Mouse (Mus musculus) embryonic facial prominence, embryonic 13.5 days (tissue): ENCODE measurements around the gene Krtap10-10. TPM values are rescaled to one million over a fixed set of nuclear protein-coding genes. Genes with fewer than 3 reads are reported as not detected.

Source experiments
- ATAC-seq: fragments of 200-750 bp; cut with Nextera tagmentation; 2 replicates; pipeline ENCODE4 v1.8.0; 2017; ENCODE audit warnings: low read depth; ENCODE audit not compliant: insufficient number of reproducible peaks, insufficient read depth, low FRiP score, low TSS enrichment
- H3K27ac ChIP-seq: fragments of 300-500 bp; sonication (generic); 2 replicates; pipeline ENCODE4 v1.5.1; 2015; ENCODE audit warnings: moderate library complexity, mild to moderate bottlenecking, inconsistent platforms
- H3K27me3 ChIP-seq: fragments of 300-500 bp; sonication (generic); 2 replicates; pipeline ENCODE4 v1.6.1; 2015; ENCODE audit warnings: mild to moderate bottlenecking, inconsistent platforms
- H3K36me3 ChIP-seq: fragments of 300-500 bp; sonication (generic); 2 replicates; pipeline ENCODE4 v1.6.1; 2015; ENCODE audit warnings: mild to moderate bottlenecking, inconsistent platforms
- H3K4me1 ChIP-seq: fragments of 300-500 bp; sonication (generic); 2 replicates; pipeline ENCODE4 v1.6.1; 2015; ENCODE audit warnings: inconsistent platforms
- H3K4me2 ChIP-seq: fragments of 300-500 bp; sonication (generic); 2 replicates; pipeline ENCODE4 v1.6.1; 2015; ENCODE audit warnings: moderate library complexity, mild to moderate bottlenecking, inconsistent platforms
- H3K4me3 ChIP-seq: fragments of 300-500 bp; sonication (generic); 2 replicates; pipeline ENCODE4 v1.5.1; 2015; ENCODE audit warnings: mild to moderate bottlenecking, inconsistent platforms
- H3K9ac ChIP-seq: fragments of 300-500 bp; sonication (generic); 2 replicates; pipeline ENCODE4 v1.6.1; 2015; ENCODE audit warnings: mild to moderate bottlenecking, inconsistent platforms
- H3K9me3 ChIP-seq: fragments of 300-500 bp; sonication (generic); 2 replicates; pipeline ENCODE4 v1.6.1; 2016; ENCODE audit warnings: inconsistent platforms
- WGBS: fragments of 180-500 bp; shearing (Covaris S2); methylation state at CpG from one replicate; pipeline ENCODE4 v1.1.7; 2015; ENCODE audit warnings: mixed read lengths; 5-methylcytosine and 5-hydroxymethylcytosine counted together
- polyA plus RNA-seq: library from polyadenylated mRNA; unstranded; fragments of >200 nt; fragmentation: Nextera tagmentation; extraction: Ambion mirVana; gene quantifications from 2 replicates; pipeline ENCODE4 v1.2.1, GENCODE M21; 2015

Krtap10-10 gene
- polyA plus RNA-seq, 1 experiment from 2014 or later, result not detected

- Histone ChIP-seq H3K27me3 (0 out of 2 replicates have a peak, but pooled peaks cover 3% of the 10 kb centered on the region), H3K9ac (no peak overlapping the region), H3K4me1 (no peaks in the 10 kb centered on the region), H3K4me2 (no peak overlapping the region), H3K9me3 (no peaks in the 10 kb centered on the region), H3K36me3 (no peaks in the 10 kb centered on the region), H3K4me3 (no peak overlapping the region), H3K27ac (no peak overlapping the region)
- 93% methylated on average over 4 of the region's 4 CpGs for WGBS
- ATAC-seq, result peak; percentile 63
Observed at GRCm38 (mm10) chr10:77818523-77818922, 17.2 kb upstream of the Krtap10-10 start.

GRCm38 (mm10) chr10:77819203-77819602 lies 16.5 kb upstream of the Krtap10-10 start:
- Histone ChIP-seq H3K27ac (no peak overlapping the region), H3K9ac (no peak overlapping the region), H3K4me2 (no peak overlapping the region), H3K27me3 (no peaks in the 10 kb centered on the region), H3K9me3 (no peaks in the 10 kb centered on the region), H3K4me1 (no peaks in the 10 kb centered on the region), H3K36me3 (no peaks in the 10 kb centered on the region), H3K4me3 (no peak overlapping the region)
- no peak for ATAC-seq
- 29% methylated on average over 4 of the region's 4 CpGs for WGBS

- ATAC-seq, result no peak
- no peak within 1 kb of the TSS for H3K9ac ChIP-seq
- H3K4me1 ChIP-seq, result no peaks in the 10 kb centered on the region
- H3K27me3 ChIP-seq, result no peaks in the 10 kb centered on the region
- WGBS, result 71% methylated on average over 6 of the region's 6 CpGs
- no peaks in the 10 kb centered on the region for H3K9me3 ChIP-seq
- no peak within 1 kb of the TSS for H3K4me2 ChIP-seq
- no peaks in the 10 kb centered on the region for H3K36me3 ChIP-seq
- H3K27ac ChIP-seq, result no peak within 1 kb of the TSS
- no peak within 1 kb of the TSS for H3K4me3 ChIP-seq
Observed at GRCm38 (mm10) chr10:77826951-77827350, 8.8 kb upstream of the Krtap10-10 start, which contains the start of gene Krtap10-4. Krtap10-4 (minus strand) TSS chr10:77827095.

GRCm38 (mm10) chr10:77839006-77839405 lies 3.3 kb downstream of the Krtap10-10 start:
- Histone ChIP-seq H3K4me2 (no peak overlapping the region), H3K9me3 (peaks cover 9% of the 10 kb centered on the region; the same call in 1 of the 2 replicates), H3K4me1 (no peaks in the 10 kb centered on the region), H3K9ac (no peak overlapping the region), H3K27ac (no peak overlapping the region), H3K4me3 (no peak overlapping the region), H3K36me3 (no peaks in the 10 kb centered on the region), H3K27me3 (no peaks in the 10 kb centered on the region)
- 74% methylated on average over 6 of the region's 6 CpGs for WGBS
- ATAC-seq, result no peak

- no peak within 1 kb of the TSS for H3K4me3 ChIP-seq
- no peak within 1 kb of the TSS for H3K27ac ChIP-seq
- H3K9ac ChIP-seq, result no peak within 1 kb of the TSS
- ATAC-seq, result no peak
- H3K36me3 ChIP-seq, result no peaks in the 10 kb centered on the region
- no peak within 1 kb of the TSS for H3K4me2 ChIP-seq
- no peaks in the 10 kb centered on the region for H3K27me3 ChIP-seq
- WGBS, result 57% methylated on average over 3 of the region's 3 CpGs
- peaks cover 12% of the 10 kb centered on the region; the same call in 1 of the 2 replicates for H3K9me3 ChIP-seq
- H3K4me1 ChIP-seq, result no peaks in the 10 kb centered on the region
Observed at GRCm38 (mm10) chr10:77846503-77846902, 10.8 kb downstream of the Krtap10-10 start, which contains the start of gene Gm36176. Gm36176 (plus strand) TSS chr10:77846803.

GRCm38 (mm10) chr10:77846961-77847360 lies 11.2 kb downstream of the Krtap10-10 start:
- H3K9me3 ChIP-seq, result peaks cover 12% of the 10 kb centered on the region; the same call in 1 of the 2 replicates
- 20% methylated on average over 2 of the region's 2 CpGs for WGBS
- H3K4me3 ChIP-seq, result no peak overlapping the region
- H3K4me1 ChIP-seq, result no peaks in the 10 kb centered on the region
- H3K27ac ChIP-seq, result no peak overlapping the region
- ATAC-seq, result no peak
- H3K9ac ChIP-seq, result no peak overlapping the region
- H3K27me3 ChIP-seq, result no peaks in the 10 kb centered on the region
- H3K36me3 ChIP-seq, result no peaks in the 10 kb centered on the region
- H3K4me2 ChIP-seq, result no peak overlapping the region

- no peak overlapping the region for H3K9ac ChIP-seq
- no peak overlapping the region for H3K27ac ChIP-seq
- H3K4me1 ChIP-seq, result no peaks in the 10 kb centered on the region
- no peak overlapping the region for H3K4me3 ChIP-seq
- H3K27me3 ChIP-seq, result no peaks in the 10 kb centered on the region
- no peak overlapping the region for H3K4me2 ChIP-seq
- 75% methylated on average over 2 of the region's 2 CpGs for WGBS
- no peak for ATAC-seq
- no peaks in the 10 kb centered on the region for H3K36me3 ChIP-seq
- peaks cover 12% of the 10 kb centered on the region; the same call in 1 of the 2 replicates for H3K9me3 ChIP-seq
Observed at GRCm38 (mm10) chr10:77847538-77847937, 11.8 kb downstream of the Krtap10-10 start.

- Histone ChIP-seq H3K4me2 (no peak within 1 kb of the TSS), H3K9ac (no peak within 1 kb of the TSS), H3K27me3 (no peaks in the 10 kb centered on the region), H3K4me1 (no peaks in the 10 kb centered on the region), H3K36me3 (no peaks in the 10 kb centered on the region), H3K4me3 (no peak within 1 kb of the TSS), H3K9me3 (no peaks in the 10 kb centered on the region), H3K27ac (no peak within 1 kb of the TSS)
- ATAC-seq, result no peak
- 65% methylated on average over 9 of the region's 9 CpGs for WGBS
Observed at GRCm38 (mm10) chr10:77852559-77852958, 16.8 kb downstream of the Krtap10-10 start, which contains the start of gene Gm10318. Gm10318 (plus strand) TSS chr10:77852859.

- Histone ChIP-seq H3K4me2 (no peak within 1 kb of the TSS), H3K9me3 (peaks cover 6% of the 10 kb centered on the region; the same call in 1 of the 2 replicates), H3K27me3 (no peaks in the 10 kb centered on the region), H3K9ac (no peak within 1 kb of the TSS), H3K4me1 (no peaks in the 10 kb centered on the region), H3K27ac (no peak within 1 kb of the TSS), H3K36me3 (no peaks in the 10 kb centered on the region), H3K4me3 (no peak within 1 kb of the TSS)
- no peak for ATAC-seq
- WGBS, result 54% methylated on average over 7 of the region's 7 CpGs
Observed at GRCm38 (mm10) chr10:77861675-77862074, 25.9 kb downstream of the Krtap10-10 start, which contains the start of gene Gm3285. Gm3285 (plus strand) TSS chr10:77861975.

- WGBS, result 32% methylated on average over 14 of the region's 14 CpGs
- Histone ChIP-seq H3K9ac (0 out of 2 replicates have a peak overlapping the region, but pooled peaks have one; percentile 27), H3K36me3 (no peaks in the 10 kb centered on the region), H3K27ac (peak overlapping the region; percentile 16; the same call in 1 of the 2 replicates), H3K4me1 (no peaks in the 10 kb centered on the region), H3K4me3 (peak overlapping the region; percentile 19), H3K4me2 (peak overlapping the region; percentile 46), H3K9me3 (no peaks in the 10 kb centered on the region), H3K27me3 (no peaks in the 10 kb centered on the region)
- peak; percentile 53 for ATAC-seq
Observed at GRCm38 (mm10) chr10:77864067-77864761, 28.5 kb downstream of the Krtap10-10 start.

- no peak for ATAC-seq
- Histone ChIP-seq H3K9ac (0 out of 2 replicates have a peak overlapping the region, but pooled peaks have one; percentile 27), H3K4me3 (peak overlapping the region; percentile 19), H3K36me3 (no peaks in the 10 kb centered on the region), H3K27ac (no peak overlapping the region), H3K4me1 (no peaks in the 10 kb centered on the region), H3K27me3 (no peaks in the 10 kb centered on the region), H3K4me2 (peak overlapping the region; percentile 46), H3K9me3 (no peaks in the 10 kb centered on the region)
- WGBS, result 39% methylated on average over 11 of the region's 11 CpGs
Observed at GRCm38 (mm10) chr10:77864762-77865143, 29.0 kb downstream of the Krtap10-10 start.

GRCm38 (mm10) chr10:77867546-77867945 lies 31.8 kb downstream of the Krtap10-10 start:
- no peak overlapping the region for H3K4me3 ChIP-seq
- 7% methylated on average over 1 of the region's 1 CpGs for WGBS
- no peak for ATAC-seq

More at GRCm38 (mm10) chr10:77867546-77867945, 31.8 kb downstream of the Krtap10-10 start:
- Histone ChIP-seq H3K9me3 (no peaks in the 10 kb centered on the region), H3K27me3 (no peaks in the 10 kb centered on the region), H3K36me3 (no peaks in the 10 kb centered on the region), H3K4me1 (no peaks in the 10 kb centered on the region), H3K4me2 (no peak overlapping the region), H3K27ac (no peak overlapping the region), H3K9ac (no peak overlapping the region)
